Mouse (Mus musculus): ENCODE data around the gene Ddx39b. TPM values are rescaled to one million over a fixed set of nuclear protein-coding genes. Genes with fewer than 3 reads are reported as not detected.

Gene Ddx39b
- polyA plus RNA-seq, 1 experiment from 2014 or later = 334 TPM

DNA sequence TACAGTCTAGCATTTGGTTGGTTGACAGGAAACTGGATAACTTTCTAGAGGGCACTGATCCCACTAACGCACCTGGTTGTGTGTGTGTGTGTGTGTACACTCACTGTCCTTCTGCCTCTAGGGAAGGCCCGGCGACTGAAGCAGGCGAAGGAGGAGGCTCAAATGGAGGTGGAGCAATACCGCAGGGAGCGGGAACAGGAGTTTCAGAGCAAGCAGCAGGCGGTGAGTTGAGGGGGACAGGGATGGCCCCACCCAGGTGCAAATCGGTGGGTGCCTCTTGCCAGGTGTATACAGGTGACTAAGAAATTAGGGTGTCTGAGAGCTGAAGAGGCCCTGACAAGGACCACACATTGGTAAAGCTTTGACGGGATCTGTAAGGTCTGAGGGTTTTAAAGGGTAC is 4.5 kb upstream of the Ddx39b start:
- Histone ChIP-seq H3K4me2 (peak overlapping the region; percentile 95), H3K4me3 (replicated peaks) (peak overlapping the region; percentile 54), H3K9me3 (replicated peaks) (no peaks in the 10 kb centered on the region), H3K4me1 (peaks cover 56% of the 10 kb centered on the region), H3K9ac (replicated peaks) (peak overlapping the region; percentile 68), H3K36me3 (peaks cover 4% of the 10 kb centered on the region), H3K27ac (replicated peaks) (peak overlapping the region; percentile 92), H3K27me3 (replicated peaks) (no peaks in the 10 kb centered on the region)
- 68% methylated on average over 9 of the region's 9 CpGs for WGBS
- ATAC-seq (ENCODE audit: low FRiP score) = no peak

- Histone ChIP-seq H3K9me3 (replicated peaks) (no peaks in the 10 kb centered on the region), H3K27ac (replicated peaks) (0 out of 2 replicates have a peak overlapping the region, but pooled peaks have one; percentile 92), H3K4me3 (replicated peaks) (peak overlapping the region; percentile 54), H3K9ac (replicated peaks) (peak overlapping the region; percentile 68; the same call in 1 of the 2 replicates), H3K4me2 (peak overlapping the region; percentile 95), H3K4me1 (peaks cover 51% of the 10 kb centered on the region), H3K27me3 (replicated peaks) (no peaks in the 10 kb centered on the region), H3K36me3 (peaks cover 4% of the 10 kb centered on the region)
- 91% methylated on average over 12 of the region's 12 CpGs for WGBS
- ATAC-seq (ENCODE audit: low FRiP score) = no peak
These were observed 4.0 kb upstream of the Ddx39b start for GRCm38 (mm10) chr17:35237504-35237903.

DNA sequence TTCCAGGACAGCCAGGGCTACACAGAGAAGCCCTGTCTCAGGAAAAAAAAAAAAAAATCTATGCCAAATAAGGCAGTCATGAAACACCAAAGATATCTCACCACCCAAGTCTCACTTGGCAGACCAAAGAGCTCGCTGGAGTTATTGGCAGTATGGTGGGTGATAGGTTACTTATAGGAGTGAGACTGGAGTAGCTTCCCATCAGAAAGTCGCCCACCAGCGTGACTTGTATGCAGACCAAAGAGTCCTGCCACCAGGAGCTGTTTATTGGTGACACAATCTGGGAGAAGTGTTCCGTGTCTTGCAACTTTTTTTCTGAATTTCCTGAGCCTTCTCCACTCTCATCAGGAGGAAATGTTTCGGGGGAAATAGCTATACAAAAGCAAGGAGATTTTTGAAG is 1.8 kb upstream of the Ddx39b start:
- no peak overlapping the region for H3K4me2 ChIP-seq
- peaks cover 48% of the 10 kb centered on the region for H3K4me1 ChIP-seq
- 86% methylated on average over 5 of the region's 5 CpGs for WGBS
- H3K9ac ChIP-seq (replicated peaks) = no peak overlapping the region
- H3K27me3 ChIP-seq (replicated peaks) = no peaks in the 10 kb centered on the region
- H3K4me3 ChIP-seq (replicated peaks) = no peak overlapping the region
- H3K27ac ChIP-seq (replicated peaks) = no peak overlapping the region
- peaks cover 12% of the 10 kb centered on the region for H3K36me3 ChIP-seq
- ATAC-seq (ENCODE audit: low FRiP score) = no peak
- H3K9me3 ChIP-seq (replicated peaks) = no peaks in the 10 kb centered on the region

DNA sequence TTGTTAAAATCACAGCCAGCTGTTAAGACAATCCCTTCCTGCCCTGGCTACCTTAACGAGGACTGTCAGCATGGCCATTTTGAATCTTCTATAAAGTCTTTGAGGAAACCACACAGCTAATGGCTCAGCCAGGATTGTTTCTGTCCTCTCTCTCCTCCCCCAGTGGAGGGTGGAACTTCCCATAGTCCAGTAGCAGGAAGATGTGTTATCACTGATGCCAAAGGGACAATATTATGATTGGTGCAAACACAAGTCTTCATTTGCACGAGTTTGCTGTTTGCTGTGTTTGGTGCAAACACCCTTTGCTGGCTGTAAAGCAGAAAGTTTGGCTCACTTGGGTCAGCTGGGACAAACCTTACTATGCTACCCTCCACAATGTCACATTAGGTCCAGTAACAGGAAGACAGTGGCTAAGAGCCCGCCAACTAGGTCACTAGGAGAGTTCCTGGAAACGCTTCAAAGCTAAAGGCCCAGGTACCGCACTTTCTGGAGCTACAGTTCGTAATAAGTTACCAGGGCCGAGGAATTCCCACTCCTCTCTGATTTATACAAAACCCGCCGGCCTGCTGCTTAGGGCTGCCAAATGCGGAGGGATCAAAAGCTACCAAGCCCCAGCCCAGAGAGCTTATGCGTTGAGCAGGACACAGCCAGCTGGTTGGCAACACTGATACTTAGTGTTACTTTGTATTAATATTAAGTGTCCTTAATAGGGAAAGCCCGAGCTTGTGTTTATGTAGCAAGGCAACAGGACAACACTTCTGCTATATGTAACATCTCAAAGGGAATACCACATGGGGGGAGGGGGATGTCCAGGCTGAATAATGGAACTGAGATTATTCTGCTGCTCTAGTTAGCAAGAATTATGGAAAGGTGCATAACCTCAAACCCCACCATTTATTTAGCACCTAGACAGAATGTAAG is 902 bp upstream of the Ddx39b start:
- ATAC-seq (ENCODE audit: low FRiP score) = peak; percentile 1; the same call in 1 of the 2 replicates
- peak overlapping the region; percentile 81 for H3K9ac ChIP-seq (replicated peaks)
- peak overlapping the region; percentile 58 for H3K4me3 ChIP-seq (replicated peaks)
- H3K27ac ChIP-seq (replicated peaks) = peak overlapping the region; percentile 96
- peaks cover 22% of the 10 kb centered on the region for H3K36me3 ChIP-seq
- 30% methylated on average over 12 of the region's 12 CpGs for WGBS
- peak overlapping the region; percentile 91 for H3K4me2 ChIP-seq
- H3K9me3 ChIP-seq (replicated peaks) = no peaks in the 10 kb centered on the region
- H3K27me3 ChIP-seq (replicated peaks) = no peaks in the 10 kb centered on the region
- peaks cover 52% of the 10 kb centered on the region for H3K4me1 ChIP-seq

- Histone ChIP-seq H3K4me3 (replicated peaks) (peak overlapping the region; percentile 58), H3K4me2 (peak overlapping the region; percentile 91), H3K9me3 (replicated peaks) (no peaks in the 10 kb centered on the region), H3K4me1 (peaks cover 58% of the 10 kb centered on the region), H3K27me3 (replicated peaks) (no peaks in the 10 kb centered on the region), H3K27ac (replicated peaks) (peak overlapping the region; percentile 96), H3K36me3 (peaks cover 38% of the 10 kb centered on the region), H3K9ac (replicated peaks) (peak overlapping the region; percentile 81)
- WGBS = under 1% methylated on average over 49 of the region's 55 CpGs
- ATAC-seq (ENCODE audit: low FRiP score) = peak; percentile 43
These were observed 732 bp downstream of the Ddx39b start for GRCm38 (mm10) chr17:35242015-35242941.

- peaks cover 46% of the 10 kb centered on the region for H3K36me3 ChIP-seq
- under 1% methylated on average over 16 of the region's 16 CpGs for WGBS
- peak overlapping the region; percentile 91 for H3K4me2 ChIP-seq
- ATAC-seq (ENCODE audit: low FRiP score) = no peak
- no peaks in the 10 kb centered on the region for H3K27me3 ChIP-seq (replicated peaks)
- peaks cover 58% of the 10 kb centered on the region for H3K4me1 ChIP-seq
- peak overlapping the region; percentile 96 for H3K27ac ChIP-seq (replicated peaks)
- peak overlapping the region; percentile 81 for H3K9ac ChIP-seq (replicated peaks)
- H3K9me3 ChIP-seq (replicated peaks) = no peaks in the 10 kb centered on the region
- peak overlapping the region; percentile 58 for H3K4me3 ChIP-seq (replicated peaks)
These were observed 1.5 kb downstream of the Ddx39b start for GRCm38 (mm10) chr17:35243086-35243485.

DNA sequence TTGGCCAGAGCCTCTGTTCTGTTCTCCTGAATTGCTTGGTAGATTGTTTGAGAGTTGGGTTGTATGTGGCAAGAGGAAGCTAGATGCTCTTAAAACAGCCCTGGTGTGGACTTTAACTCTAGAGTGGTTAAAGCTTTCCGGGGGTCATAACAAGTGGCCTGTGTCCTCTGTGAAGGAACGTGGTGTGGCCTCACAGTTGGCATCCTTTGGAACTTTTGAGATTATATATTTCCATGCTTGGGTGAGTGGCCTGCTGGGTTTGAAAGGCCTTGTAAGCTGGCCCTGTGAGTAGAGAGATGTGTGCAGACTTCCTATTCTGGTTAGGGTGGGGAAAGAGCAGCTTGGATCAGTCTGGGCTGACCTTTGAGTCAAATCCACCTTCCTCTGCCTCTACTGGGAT is 3.5 kb downstream of the Ddx39b start:
- H3K9ac ChIP-seq (replicated peaks) = 0 out of 2 replicates have a peak overlapping the region, but pooled peaks have one; percentile 8
- peak overlapping the region; percentile 91 for H3K4me2 ChIP-seq
- H3K27me3 ChIP-seq (replicated peaks) = no peaks in the 10 kb centered on the region
- peaks cover 57% of the 10 kb centered on the region for H3K4me1 ChIP-seq
- 78% methylated on average over 2 of the region's 2 CpGs for WGBS
- ATAC-seq (ENCODE audit: low FRiP score) = no peak
- H3K27ac ChIP-seq (replicated peaks) = no peak overlapping the region
- H3K9me3 ChIP-seq (replicated peaks) = no peaks in the 10 kb centered on the region
- peaks cover 65% of the 10 kb centered on the region for H3K36me3 ChIP-seq
- H3K4me3 ChIP-seq (replicated peaks) = peak overlapping the region; percentile 58

- Histone ChIP-seq H3K9me3 (replicated peaks) (no peaks in the 10 kb centered on the region), H3K4me2 (peak overlapping the region; percentile 91), H3K27me3 (replicated peaks) (no peaks in the 10 kb centered on the region), H3K4me1 (peaks cover 47% of the 10 kb centered on the region), H3K36me3 (peaks cover 75% of the 10 kb centered on the region), H3K9ac (replicated peaks) (0 out of 2 replicates have a peak overlapping the region, but pooled peaks have one; percentile 8), H3K27ac (replicated peaks) (no peak overlapping the region), H3K4me3 (replicated peaks) (no peak overlapping the region)
- no peak for ATAC-seq (ENCODE audit: low FRiP score)
- WGBS = 82% methylated on average over 15 of the region's 15 CpGs
These were observed 4.4 kb downstream of the Ddx39b start for GRCm38 (mm10) chr17:35245731-35246623.

- no peak overlapping the region for H3K27ac ChIP-seq (replicated peaks)
- H3K36me3 ChIP-seq = peaks cover 84% of the 10 kb centered on the region
- no peak for ATAC-seq (ENCODE audit: low FRiP score)
- H3K4me1 ChIP-seq = peaks cover 47% of the 10 kb centered on the region
- no peaks in the 10 kb centered on the region for H3K9me3 ChIP-seq (replicated peaks)
- WGBS = 74% methylated on average over 7 of the region's 7 CpGs
- no peak overlapping the region for H3K4me2 ChIP-seq
- no peak overlapping the region for H3K4me3 ChIP-seq (replicated peaks)
- H3K9ac ChIP-seq (replicated peaks) = no peak overlapping the region
- H3K27me3 ChIP-seq (replicated peaks) = no peaks in the 10 kb centered on the region
These were observed 5.6 kb downstream of the Ddx39b start for GRCm38 (mm10) chr17:35247144-35247543.

- WGBS = 91% methylated on average over 14 of the region's 14 CpGs
- Histone ChIP-seq H3K4me2 (no peak overlapping the region), H3K4me1 (peaks cover 37% of the 10 kb centered on the region), H3K9ac (replicated peaks) (no peak overlapping the region), H3K27ac (replicated peaks) (no peak overlapping the region), H3K36me3 (peaks cover 98% of the 10 kb centered on the region), H3K27me3 (replicated peaks) (no peaks in the 10 kb centered on the region), H3K9me3 (replicated peaks) (no peaks in the 10 kb centered on the region), H3K4me3 (replicated peaks) (no peak overlapping the region)
- no peak for ATAC-seq (ENCODE audit: low FRiP score)
These were observed 7.4 kb downstream of the Ddx39b start for GRCm38 (mm10) chr17:35248986-35249385.

Measured in neural tube, embryonic 15.5 days (tissue).